Mouse (Mus musculus) C3H10T1/2 (cell line): ENCODE results near the gene Olfr1532-ps1. TPM values are rescaled to one million over a fixed set of nuclear protein-coding genes. Genes with fewer than 3 reads are reported as not detected.

Source experiments
- polyA plus RNA-seq, 2 experiments: library from polyadenylated mRNA; unstranded; fragments of >200 nt; fragmentation: generic; extraction: Trizol; gene quantifications; one replicate each; pipeline ENCODE4 v1.2.1; 2012; ENCODE audit warnings: missing spikeins in 2 of 2

Olfr1532-ps1 gene
- not detected for polyA plus RNA-seq

GRCm38 (mm10) chr7:106907676-106908075, at the start of gene Olfr1532-ps1:
Gene Olfr1532-ps1, plus strand, starts transcription at chr7:106908001.

GRCm38 (mm10) chr7:106862885-106863284, 44.9 kb upstream of the Olfr1532-ps1 start, which contains the start of gene Olfr704:
Gene Olfr704, plus strand, starts transcription at chr7:106863185.

DNA sequence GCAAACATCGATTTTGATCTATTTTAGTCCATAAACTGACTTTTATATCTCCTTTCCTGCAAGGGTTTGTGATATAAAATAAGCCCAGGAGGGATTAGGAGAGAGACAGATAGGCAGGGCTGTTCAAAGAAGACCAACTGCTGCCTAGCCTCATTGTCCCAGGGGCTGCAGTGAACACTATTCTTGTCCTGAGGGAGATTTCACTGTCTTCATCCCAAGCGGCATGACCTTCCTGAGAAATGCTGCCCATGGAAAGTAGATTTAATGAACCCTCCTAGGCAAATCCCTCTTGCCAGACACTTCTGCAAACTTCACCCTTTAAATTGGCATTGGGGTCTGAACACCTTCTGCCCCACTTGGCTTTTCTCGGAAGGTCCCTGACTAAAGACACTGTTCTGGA, 31.0 kb upstream of the Olfr1532-ps1 start, which contains the start of gene Olfr705:
TSS of gene Olfr705 (minus strand) at position 101 of the 400 bp plus-strand sequence.

DNA sequence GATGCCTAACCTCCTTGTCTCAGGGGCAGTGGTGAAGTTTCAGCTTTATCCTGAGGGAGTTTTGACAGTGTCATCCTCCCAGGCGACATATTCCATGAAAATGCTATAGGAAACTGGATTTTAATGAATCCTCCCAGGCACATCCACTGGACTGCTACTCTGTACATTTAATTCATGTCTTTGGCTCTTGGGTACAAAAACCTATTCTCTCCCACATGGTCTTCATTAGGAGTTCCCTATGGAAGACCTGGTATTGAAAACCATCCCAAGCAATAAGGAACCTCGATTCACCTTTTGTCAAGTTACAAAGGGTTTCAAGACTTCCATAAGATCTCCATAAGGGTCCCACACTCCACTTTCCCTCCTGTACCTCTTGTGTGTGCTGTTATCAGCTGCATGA, 19.7 kb upstream of the Olfr1532-ps1 start, which contains the start of gene Olfr706:
TSS of gene Olfr706 (minus strand) at position 101 of the 400 bp plus-strand sequence.

DNA sequence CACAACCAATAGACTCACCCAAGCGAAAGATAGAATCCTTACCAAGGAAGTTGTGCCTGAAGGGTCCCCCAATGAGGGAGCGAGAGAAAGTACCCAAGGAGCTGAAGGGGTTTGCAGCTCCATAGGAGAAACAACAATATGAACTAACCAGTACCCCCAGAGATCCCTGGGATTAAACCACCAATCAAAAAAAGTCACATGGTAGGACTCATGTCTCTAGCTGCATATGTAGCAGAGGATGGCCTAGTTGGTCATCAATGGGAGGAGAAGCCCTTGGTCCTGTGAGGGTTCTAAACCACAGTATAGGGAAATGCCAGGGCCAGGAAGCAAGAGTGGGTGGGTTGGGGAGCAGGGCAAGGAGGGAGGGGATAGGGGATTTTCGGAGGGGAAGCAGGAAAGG, 6.7 kb upstream of the Olfr1532-ps1 start, which contains the start of gene Olfr707:
TSS of gene Olfr707 (minus strand) at position 101 of the 400 bp plus-strand sequence.

GRCm38 (mm10) chr7:106932119-106932518, 24.3 kb downstream of the Olfr1532-ps1 start, which contains the start of gene Olfr709-ps1:
Gene Olfr709-ps1, minus strand, starts transcription at chr7:106932219.

GRCm38 (mm10) chr7:106948212-106948611, 40.4 kb downstream of the Olfr1532-ps1 start, which contains the start of gene Olfr710:
Gene Olfr710, minus strand, starts transcription at chr7:106948312.

DNA sequence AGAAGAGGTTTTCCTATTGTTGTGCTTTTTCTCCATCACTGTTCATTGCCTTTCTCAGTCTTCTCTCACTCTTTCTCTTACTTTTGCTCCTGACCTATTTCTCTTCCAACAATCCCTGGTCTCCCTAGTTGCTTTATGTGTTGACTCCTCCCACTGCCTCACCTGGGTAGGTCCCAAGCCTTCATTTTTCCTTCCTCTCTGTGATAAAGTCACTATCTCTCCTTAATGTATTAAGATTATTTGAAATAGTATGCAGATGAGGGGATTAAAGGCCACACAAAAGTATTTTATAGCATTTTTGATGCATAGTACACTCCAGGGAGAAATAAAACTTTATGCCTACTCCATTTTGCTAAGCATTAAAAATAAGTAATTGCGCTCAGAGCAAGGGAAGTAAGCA, 56.0 kb downstream of the Olfr1532-ps1 start, which contains the start of gene Olfr6:
TSS of gene Olfr6 (minus strand) at position 101 of the 400 bp plus-strand sequence.

Other genes starting within 250 kb of the Olfr1532-ps1 start
- gene Olfr693, start 227.4 kb upstream of the Olfr1532-ps1 start, polyA plus RNA-seq: not detected
- gene Olfr694, start 216.2 kb upstream of the Olfr1532-ps1 start, polyA plus RNA-seq: not detected
- gene Olfr695, start 191.6 kb upstream of the Olfr1532-ps1 start, polyA plus RNA-seq: not detected
- gene Olfr697, start 165.6 kb upstream of the Olfr1532-ps1 start, polyA plus RNA-seq: not detected
- gene Olfr698, start 152.6 kb upstream of the Olfr1532-ps1 start, polyA plus RNA-seq: not detected
- not detected for gene Olfr699, start 114.8 kb upstream of the Olfr1532-ps1 start, polyA plus RNA-seq
- not detected for gene Olfr700, start 99.2 kb upstream of the Olfr1532-ps1 start, polyA plus RNA-seq
- gene Olfr701, start 93.9 kb upstream of the Olfr1532-ps1 start, polyA plus RNA-seq: not detected
- not detected for gene Olfr702, start 74.1 kb upstream of the Olfr1532-ps1 start, polyA plus RNA-seq
- gene Olfr703, start 64.6 kb upstream of the Olfr1532-ps1 start, polyA plus RNA-seq: not detected
- gene Olfr704, start 44.8 kb upstream of the Olfr1532-ps1 start, polyA plus RNA-seq: not detected
- not detected for gene Olfr705, start 31.1 kb upstream of the Olfr1532-ps1 start, polyA plus RNA-seq
- gene Olfr706, start 19.8 kb upstream of the Olfr1532-ps1 start, polyA plus RNA-seq: not detected
- not detected for gene Olfr707, start 6.8 kb upstream of the Olfr1532-ps1 start, polyA plus RNA-seq
- not detected for gene Olfr709-ps1, start 24.2 kb downstream of the Olfr1532-ps1 start, polyA plus RNA-seq
- not detected for gene Olfr710, start 40.3 kb downstream of the Olfr1532-ps1 start, polyA plus RNA-seq
- gene Olfr6, start 55.9 kb downstream of the Olfr1532-ps1 start, polyA plus RNA-seq: not detected
- not detected for gene Olfr711, start 67.5 kb downstream of the Olfr1532-ps1 start, polyA plus RNA-seq
- not detected for gene Olfr2, start 98.1 kb downstream of the Olfr1532-ps1 start, polyA plus RNA-seq
- not detected for gene Olfr713, start 123.2 kb downstream of the Olfr1532-ps1 start, polyA plus RNA-seq
- gene Olfr714, start 163.0 kb downstream of the Olfr1532-ps1 start, polyA plus RNA-seq: not detected
- not detected for gene Olfr17, start 185.2 kb downstream of the Olfr1532-ps1 start, polyA plus RNA-seq
- gene Olfr715b, start 202.4 kb downstream of the Olfr1532-ps1 start, polyA plus RNA-seq: not detected
- not detected for gene Olfr715, start 223.1 kb downstream of the Olfr1532-ps1 start, polyA plus RNA-seq
- gene Olfr716, start 230.3 kb downstream of the Olfr1532-ps1 start, polyA plus RNA-seq: not detected